Mouse (Mus musculus) kidney, adult 2 months (tissue): ENCODE results near the gene Fndc8.
"Not testable (repeated sequence)": the region's sequence is repeated elsewhere in the genome, so short reads cannot be mapped to it uniquely, and the experiment has no call there.

Experiments
- CTCF ChIP-seq: fragments of 200-500 bp; conservative IDR thresholded peaks from 2 replicates; pipeline ENCODE4 v1.5.1; 2011; ENCODE audit warnings: low read depth, mild to moderate bottlenecking, control low read depth, low read length, moderate library complexity, mixed read lengths; ENCODE audit not compliant: insufficient read depth, insufficient read length
- POLR2A ChIP-seq: fragments of 200-500 bp; IDR thresholded peaks from one replicate; pipeline ENCODE4 v1.6.1; 2011; ENCODE audit warnings: low read depth, low read length, control low read depth

GRCm38 (mm10) chr11:82923910-82924309 is 32.0 kb downstream of the Fndc8 start:
- TF ChIP-seq POLR2A, CTCF: not testable (repeated sequence)
